Mouse (Mus musculus) c-Kit-negative CD71-positive TER-119-positive erythroid progenitor cells, embryonic 14.5 days (primary cell): ENCODE data around the gene Smad5.

Source experiments
- DNase-seq: peaks from one replicate; pipeline ENCODE4 v3.0.0-alpha.2; 2013; ENCODE audit warnings: low read depth, low spot score

Gene Smad5

DNA sequence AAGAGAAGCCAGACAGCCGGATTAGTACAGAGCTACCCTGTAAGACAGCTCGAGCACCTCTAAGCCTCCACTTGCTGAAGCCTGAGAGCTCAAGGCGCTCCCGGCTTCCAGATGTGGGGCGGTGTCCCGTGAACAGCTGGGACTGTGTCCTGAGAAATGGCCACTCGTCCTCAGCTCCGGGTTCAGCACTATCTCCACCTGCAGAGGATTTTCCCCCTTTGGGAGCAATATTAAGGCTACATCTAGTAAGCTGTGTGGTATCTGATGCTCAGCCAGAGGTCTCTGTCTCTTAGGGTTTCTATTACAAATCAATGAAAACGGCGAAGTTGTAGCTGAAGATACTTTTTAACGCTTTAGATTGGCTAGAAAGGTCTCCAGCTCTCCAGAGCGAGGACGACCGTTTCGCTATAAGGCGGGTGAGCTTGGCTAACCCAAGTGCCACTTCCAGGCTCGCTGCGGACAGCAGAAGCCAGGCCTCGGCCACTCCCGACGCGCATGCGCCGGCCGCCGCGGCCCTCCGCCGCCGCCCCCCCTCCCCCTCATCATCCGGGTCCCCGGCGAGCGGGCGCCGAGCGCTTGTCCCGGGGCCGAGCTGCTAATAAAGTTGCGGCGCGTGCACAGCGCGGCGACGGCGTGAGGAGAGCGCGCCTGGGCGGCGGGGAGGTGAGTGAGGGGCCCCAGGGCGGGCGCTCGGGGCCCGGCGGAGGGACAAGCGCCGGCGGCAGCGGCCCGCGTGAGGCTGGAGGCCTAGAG, at the start of gene Smad5:
Gene Smad5 (plus strand): TSS at position 542 of the 753 bp plus-strand sequence.
- no peak for DNase-seq

DNA sequence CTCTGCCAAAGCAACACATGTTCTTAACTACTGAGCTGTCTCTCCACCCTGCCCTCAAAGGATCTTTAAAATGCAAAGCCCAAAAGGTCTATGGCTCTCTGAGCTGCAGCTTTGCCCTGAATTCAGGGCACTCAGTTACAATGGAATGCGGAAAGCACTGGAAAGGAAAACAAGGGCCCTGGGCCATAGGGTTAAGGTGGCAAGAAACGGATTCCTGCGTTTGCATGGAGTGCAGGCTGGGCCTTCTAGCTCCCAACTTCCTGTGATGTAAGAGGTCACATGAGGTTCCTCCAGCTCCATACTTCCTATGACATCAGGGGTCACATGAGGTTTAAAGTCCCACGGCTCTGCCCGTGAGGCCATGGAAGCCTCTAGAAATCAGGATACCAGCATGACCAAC, 48.6 kb upstream of the Smad5 start:
- no peak for DNase-seq

DNA sequence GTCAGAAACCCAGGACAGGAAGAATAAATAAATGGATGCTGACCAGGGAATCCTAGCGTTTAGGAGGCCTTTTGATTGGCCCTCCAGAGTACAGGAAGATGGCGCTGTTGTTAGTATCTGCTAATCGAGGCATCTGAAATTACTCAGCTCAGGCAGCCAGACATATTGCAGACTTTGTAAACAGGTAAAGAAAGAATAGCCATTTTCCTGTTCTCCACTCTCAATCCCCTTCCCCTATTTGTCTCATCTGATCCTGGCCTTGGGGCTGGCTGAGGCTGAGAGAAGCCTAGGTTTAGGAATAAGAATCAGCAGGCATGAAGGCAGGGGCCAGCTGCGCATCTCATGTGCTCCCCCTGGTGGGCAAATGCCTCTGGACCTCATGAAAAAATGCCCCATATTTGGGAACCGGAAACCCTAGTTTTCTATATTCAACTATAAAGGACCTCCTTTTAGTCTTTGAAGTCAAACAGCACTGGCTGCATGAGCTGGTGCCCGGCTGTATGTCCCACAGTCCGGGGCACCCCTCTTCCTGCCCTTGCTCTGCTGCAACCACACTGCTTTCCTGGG, 44.8 kb upstream of the Smad5 start:
- DNase-seq, result no peak

DNA sequence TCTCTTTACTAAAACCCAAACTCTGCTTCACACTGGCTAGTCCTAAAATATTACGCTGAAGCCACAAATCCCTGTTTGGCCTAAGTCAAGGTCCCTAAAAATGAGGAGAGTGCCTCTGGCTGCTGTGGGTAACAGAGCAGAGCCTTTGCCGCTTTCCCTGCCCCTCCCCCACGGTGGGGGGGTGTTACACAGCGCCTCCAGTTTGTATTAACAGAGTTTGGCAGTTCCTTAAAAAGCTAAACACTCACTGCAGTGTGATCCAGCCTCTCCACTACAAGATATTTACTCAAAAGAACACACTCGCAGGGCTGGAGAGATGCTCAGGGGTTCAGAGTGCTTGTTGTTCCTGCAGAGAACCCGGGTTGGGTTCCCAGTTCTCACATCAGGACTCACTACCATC, 43.9 kb upstream of the Smad5 start:
- no peak for DNase-seq

DNA sequence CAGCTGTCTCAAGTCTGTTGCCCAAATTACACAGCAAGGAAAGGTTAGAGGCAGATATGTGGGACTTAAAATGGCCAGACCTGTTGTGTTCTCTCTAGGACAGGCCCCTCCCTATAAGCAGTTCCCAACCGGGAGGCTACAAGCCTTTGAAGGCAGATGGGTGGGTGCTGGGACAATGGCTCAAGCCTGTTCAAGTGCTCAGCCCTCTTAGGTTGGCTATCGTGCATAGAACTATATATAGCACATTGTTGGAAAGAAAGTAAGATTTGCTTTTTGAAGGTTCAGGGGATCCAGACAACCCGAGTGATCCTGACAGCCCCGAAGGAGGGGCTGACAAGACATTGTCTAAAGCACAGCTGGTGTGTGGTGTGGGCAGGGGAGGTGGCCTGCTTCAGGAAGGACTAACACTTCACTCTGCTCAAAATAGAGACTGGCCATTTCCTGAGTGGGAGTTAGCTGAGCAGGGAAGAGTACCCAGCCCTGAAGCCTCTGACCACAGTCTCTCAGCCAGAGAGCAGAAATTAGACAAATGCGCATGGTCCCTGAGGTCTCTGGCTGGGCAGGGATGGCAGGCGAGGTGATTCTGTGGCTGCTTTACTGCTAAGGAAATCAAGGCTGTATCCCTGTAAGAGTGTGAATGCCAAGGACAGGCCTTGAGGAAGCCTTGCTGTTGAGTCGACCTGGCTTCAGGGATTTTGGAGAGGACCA, 40.7 kb upstream of the Smad5 start:
- DNase-seq, result no peak

DNA sequence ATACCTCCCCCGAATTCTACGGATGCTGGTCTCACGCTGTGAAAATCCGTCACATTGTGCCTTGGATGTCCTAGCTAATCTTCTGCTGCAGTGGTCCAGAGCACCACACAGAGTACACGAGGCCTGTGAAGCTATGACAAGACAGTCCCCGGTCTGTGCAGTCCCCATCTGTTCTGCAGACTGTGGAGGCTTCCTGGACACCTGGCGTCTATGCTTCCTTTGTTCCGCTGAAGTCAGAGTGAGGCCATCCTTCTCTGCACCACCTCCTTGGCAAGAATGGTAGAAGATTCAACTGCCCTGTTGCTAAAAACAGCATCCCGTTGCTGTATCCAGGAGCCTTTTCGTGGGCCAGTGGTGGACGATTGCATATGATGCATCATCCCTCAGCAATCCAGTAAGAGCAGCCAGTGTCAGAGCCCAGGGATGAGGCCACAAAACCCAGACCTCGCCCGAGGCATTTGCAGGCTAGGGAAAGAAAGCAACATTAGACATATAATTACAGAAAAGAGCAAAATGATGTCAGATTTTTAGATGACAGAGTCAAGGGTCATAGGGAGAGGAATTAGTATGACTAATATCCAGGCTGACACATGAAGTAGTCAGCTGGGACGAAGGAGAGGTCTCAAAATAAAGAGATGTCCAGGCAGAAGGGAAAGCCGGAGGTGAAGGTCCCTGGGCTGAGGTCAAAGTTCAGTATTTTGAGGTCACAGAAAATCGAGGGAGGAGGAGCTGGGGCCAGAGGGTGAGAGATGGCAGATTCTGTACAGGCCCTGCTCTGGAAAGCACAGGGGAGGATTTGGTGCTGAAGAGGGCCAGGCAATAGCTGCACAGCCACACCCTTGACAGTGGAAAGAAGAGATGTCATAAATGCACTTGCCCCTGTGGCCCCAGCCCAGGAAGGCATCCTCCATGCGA, 38.3 kb upstream of the Smad5 start:
- no peak for DNase-seq

DNA sequence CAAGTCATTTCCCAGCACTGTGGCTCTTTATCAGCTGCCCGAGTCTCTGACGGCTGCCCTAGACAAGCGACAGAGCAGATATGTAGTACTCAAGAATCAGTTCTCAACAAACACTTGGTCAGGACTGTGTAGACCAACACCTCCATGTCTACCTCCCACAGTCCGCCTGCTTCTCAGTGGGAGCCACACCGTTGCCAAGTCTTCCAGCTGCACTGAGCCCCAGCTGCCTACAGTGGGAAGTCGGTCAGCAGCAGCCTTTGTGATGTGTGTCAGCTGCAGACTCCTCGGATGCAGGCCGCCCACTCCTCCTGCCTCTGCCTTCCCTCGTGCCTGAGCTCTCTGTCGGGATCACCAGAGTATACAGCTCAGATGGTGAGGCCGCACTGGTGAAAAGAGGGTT, 31.6 kb upstream of the Smad5 start:
- DNase-seq, result no peak

DNA sequence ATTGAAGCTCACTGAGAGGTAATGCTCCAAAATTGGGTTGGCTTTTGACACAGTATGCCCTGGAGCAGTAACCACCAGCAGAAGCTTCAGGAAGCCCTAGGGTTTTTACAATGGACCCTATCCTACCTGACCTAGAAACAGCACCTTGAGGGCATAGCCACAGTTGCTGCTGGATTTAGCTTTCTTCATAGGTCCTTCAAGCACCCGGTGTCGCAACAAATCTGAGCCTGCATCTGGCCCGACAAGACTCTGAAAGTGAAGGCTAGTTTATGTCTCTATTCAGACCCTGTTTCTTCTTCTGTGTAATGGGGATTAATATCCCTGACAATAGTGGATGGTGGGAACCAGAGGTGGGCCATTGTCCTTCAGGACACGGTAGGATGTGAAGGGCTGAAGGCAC, 25.1 kb upstream of the Smad5 start:
- DNase-seq, result no peak

DNA sequence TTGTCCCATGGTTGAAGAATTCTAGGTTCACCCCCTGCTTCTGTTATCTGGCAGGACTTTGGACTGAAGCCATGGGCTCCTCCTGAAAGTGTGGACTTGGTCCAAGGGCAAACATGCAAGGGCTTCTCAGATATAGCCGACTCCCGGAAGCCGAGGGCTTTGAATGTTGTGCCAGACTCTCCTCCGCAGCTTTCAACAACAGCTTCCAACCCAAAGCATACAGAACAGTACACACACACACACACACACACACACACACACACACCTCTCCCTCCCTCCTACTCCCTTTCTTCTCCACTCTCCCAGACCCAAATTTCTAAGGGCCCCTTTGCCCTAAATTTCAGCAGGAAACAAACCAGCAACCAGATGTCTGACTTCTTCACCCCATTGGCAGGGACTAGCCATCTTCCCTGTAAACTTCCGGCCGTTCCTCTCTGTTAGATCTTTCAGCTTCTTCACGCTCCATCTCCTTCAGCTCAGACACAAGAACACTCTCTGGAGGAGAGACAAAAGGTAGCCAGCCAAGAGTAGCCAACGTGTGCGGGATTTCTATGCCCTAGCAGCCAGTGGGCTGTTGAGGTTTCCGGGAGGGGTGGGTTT, 24.5 kb upstream of the Smad5 start:
- no peak for DNase-seq

DNA sequence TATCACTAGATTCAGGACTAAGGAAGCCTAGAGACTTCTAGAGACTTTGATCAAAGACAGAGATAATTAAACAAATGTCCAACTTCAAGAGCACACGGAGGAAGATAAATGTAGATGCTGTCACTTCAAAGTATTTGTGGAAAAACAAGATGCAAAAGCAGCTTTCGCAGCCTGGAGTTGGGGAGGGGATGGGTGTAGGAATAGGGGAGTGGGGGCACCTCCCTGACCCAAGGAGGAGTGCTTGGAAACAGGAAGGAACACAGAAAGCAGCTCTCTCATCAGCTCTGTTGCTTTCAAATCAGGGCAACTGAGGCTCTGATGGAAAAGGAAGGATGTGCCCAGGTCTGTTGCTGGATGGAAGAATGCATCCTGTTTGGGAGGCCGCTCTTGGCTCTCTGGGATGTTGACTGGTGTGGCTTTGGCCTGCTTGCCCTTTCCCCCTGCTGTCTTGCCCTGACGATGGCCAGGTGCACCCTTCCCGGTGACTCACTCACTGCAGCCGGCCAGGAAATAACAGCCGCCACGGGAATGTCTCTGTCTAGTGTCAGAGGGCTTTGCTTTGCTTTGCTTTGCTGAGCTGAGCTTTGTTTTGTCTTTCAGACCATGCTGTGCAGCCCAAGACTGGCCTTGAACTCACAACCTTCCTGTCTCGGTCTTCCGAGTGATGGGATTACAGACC, 23.8 kb upstream of the Smad5 start:
- DNase-seq, result no peak

DNA sequence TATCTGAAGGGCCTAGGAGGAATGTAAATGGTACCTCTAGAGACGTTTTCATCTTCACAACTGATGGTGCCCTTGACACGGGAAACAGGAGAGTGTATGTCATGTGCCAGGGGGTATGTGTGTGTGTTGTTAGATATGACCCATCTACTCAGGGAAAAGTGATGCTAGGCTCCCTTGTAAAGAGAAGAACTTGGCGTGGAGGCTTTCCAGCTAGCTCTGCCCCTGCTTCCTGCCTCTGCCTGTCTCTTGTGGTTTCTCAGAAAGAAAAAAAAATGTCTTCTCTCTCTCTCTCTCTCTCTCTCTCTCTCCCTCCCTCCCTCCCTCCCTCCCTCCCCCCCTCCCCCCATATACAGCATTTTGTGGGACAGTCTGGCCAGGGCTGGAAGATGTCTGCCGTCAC, 20.9 kb upstream of the Smad5 start:
- DNase-seq, result no peak

DNA sequence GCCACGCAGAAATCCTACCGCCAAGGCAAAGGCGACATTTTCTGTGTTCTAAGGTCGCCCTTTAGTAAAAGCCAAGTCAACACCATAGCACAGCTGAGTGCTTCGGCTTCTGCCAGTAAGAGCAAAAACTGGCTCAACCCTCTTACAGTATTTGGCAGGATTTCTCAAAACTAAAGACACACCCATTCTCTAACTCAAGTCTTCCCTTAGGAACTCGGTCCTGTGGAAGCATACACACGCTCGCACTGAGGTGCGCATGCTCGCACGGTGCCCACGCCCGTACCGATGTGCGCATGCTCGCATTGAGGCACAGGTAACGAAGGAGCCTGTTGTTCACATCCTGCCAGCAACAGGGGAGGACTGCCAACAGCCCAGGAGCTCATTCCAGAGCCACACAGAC, 20.5 kb upstream of the Smad5 start:
- DNase-seq, result no peak

DNA sequence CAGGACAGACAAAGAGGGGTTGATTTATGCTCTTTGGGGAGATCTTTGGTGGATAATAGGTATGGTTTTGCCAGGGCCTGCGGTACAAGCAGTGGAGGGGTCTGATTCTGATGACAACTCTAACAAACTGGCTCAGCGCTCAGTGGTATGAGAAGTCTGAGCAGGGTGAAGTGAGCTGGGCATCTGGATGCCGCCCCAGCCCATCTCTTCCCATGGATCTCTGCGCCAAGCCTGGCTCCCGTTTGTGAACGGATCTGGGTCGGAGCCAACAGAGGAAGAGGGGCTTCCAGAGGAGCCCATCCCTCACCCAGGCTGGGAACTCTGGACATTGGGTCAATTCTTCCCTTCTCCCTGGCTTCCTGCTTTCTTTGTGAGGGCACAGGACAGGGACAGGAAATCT, 19.5 kb upstream of the Smad5 start:
- DNase-seq, result no peak

DNA sequence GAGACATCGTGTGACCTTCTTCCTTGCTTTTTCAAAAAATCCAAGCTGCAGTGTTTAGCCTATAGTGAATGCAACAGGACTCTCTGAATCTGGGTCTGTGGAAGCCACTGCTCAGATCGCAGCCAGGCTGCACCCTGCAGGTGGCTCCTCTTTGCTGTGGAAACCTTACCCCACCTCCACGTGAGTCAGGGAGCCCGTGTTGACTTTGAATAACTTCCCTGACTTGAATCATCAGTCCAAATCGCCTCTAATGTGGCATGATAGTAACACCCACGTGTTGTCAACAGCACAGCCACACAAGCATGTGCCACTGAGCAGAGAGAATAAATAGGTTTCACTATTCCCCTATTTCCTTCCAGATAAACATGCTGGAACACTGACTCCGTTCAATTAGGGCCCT, 10.8 kb upstream of the Smad5 start:
- DNase-seq, result no peak

DNA sequence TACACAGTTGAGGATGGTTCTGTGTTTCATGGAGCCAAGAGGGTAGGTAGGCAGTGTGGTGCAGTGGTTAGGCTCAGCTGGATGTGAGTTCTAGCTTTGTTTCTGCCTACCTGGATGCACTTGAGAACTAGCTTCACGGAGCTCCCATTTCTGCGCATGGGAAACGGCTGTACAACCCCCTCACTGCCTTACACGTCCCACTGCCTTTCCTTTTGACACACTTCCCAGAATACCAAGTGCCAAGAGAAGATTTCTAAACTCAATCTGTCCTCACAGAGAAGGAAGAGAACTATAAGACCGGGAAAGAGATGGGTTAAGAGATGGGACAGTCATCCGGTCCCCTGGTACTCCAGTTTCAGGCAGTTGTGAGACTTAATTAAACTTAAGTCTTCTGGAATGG, 10.2 kb upstream of the Smad5 start:
- no peak for DNase-seq

DNA sequence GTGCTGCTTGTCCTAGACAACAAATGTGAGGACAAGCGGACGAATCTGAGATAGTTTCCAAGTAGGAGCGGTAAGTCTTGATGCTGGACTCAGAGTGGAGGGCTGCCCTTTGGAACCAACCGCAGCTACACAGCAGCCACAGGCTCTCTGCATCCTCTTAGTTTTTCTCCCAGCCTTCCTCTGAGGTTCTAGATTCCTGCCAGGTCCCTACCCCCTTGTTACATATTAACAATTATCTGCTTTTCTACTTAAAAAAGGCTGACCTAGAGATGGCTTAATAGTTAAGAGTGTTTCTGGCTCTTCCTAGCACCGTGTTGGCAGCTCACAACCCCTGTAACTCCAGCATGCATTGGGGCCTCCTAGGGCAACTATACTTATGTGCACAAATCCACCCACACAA, 7.1 kb upstream of the Smad5 start:
- DNase-seq, result no peak

DNA sequence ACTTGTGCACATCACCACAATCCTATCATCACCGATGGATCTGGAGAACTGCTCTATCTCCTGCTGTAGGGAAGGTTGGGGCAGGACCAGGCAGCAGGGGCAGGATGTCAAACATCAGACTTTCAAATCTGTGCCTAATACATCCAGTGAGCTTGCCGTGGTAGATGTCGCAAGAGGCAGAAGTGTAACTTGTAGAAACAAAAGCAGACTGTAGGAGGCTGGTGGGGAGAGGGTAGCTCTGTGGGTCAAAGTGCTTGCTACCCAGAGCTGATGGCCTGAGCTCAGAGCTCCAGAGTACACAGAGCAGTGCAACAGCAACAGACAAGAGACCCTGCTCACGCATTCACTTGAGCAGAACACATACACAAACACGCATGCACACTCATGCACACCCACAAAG, 6.1 kb upstream of the Smad5 start:
- DNase-seq, result no peak

DNA sequence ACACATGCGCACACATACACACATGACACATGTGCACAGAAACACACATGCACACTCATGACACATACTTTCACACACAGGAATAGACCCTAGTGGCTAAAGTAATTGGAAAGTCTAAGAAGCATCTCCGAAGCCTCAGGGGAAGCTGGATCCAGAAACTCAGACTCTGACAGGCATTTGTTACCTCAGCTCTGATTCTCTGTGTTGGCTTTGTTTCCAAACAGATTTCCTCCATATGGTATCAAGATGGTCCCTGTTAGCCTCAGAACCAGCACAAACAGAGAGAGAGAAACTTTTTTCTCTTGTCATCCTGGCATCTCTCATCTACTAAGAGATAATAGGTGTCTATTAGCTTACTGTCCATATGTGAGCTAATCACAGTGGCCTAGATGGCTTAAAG, 5.6 kb upstream of the Smad5 start:
- no peak for DNase-seq

DNA sequence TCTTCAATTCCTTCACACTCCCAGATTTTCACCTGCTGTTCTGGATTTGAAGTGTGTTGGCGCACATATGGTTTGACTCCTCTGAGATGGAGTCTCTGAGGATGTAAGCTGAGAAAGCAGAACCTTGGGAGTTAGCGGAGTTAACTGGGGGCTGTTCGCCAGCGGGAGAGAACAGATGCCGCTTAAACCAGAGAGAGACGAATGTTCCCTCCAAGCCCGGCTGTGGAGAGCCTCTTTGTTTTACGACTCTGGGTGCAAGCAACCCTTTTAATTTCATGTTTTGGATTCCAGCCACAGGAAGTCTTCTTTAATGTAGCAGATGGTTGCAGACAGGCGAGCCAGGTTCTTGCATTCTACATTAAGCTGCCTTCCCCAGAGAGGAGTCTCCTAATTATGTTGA, 4.4 kb upstream of the Smad5 start:
- no peak for DNase-seq

DNA sequence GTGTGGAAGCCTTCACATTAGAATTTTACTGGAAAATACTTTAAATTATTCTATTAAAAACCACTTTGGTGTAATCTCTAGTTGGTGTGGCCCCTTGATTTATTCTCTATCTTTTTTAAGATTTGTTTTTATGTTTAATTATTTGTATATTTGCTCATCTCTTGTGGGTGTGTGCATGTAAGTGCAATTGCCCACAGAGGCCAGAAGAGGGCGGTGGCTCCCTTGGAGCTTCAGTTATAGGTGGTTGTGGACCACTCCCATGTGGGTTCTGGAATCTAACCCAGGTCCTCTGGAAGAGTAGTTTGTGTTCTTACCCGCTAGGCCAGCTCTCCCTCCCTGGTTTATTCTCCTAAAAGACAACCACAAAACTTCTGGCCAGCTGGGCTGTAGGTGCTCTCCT, 3.4 kb upstream of the Smad5 start:
- DNase-seq, result no peak

DNA sequence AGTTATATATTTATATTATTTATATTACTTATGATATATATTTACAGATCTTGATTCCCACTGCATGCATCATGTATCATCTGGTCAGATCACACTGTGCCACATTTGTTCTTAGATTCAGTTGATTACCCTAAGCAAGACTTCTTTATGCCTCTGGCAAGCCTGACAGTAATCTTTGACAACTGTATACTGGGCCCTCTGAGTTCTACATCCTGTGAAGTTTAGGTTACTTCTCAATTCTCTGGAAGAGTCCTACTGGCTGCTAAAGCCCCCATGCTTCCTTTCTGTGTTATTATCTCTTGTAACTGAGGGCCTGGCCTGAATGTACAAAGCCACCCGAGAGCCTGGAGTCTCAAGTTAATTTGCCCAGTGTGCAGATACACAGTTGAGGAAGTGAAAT, 1.8 kb upstream of the Smad5 start:
- no peak for DNase-seq
